Mouse (Mus musculus) E14TG2a.4 (cell line): ENCODE results near the gene Kdm4b.

ENCODE experiments used
- CTCF ChIP-seq: conservative IDR thresholded peaks from 2 replicates; pipeline ENCODE4 v1.5.1; 2014; ENCODE audit warnings: low read length
- NANOG ChIP-seq: IDR thresholded peaks from 2 replicates; pipeline ENCODE4 v1.6.1; 2014; ENCODE audit warnings: borderline replicate concordance, low read length, mixed read lengths
- POU5F1 ChIP-seq: IDR thresholded peaks from 2 replicates; pipeline ENCODE4 v1.6.1; 2014; ENCODE audit warnings: low read length, borderline replicate concordance

DNA sequence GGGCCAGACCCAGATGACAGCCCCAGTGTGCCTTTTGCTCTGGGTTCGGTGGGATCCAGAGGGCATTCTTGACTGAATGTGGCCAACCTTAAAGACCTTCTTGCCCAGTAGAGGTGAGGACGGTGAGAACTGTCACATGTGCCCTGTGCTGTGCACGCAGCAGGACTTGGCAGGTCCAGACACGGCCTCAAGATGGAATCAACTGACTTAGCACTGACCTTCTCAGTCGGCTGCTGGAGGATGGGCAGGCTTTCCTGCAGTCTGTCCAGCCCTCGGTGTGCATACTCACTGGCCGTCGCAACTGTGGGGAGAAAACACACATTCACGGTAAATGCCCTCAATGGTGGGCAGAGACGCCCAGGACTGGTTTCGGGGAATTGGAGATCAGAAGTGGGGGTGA lies 39.9 kb upstream of the Kdm4b start:
- TF ChIP-seq NANOG (no peak), POU5F1 (no peak), CTCF (no peak)
